Mouse (Mus musculus): Measurements from ENCODE around the gene Grcc10.

DNA sequence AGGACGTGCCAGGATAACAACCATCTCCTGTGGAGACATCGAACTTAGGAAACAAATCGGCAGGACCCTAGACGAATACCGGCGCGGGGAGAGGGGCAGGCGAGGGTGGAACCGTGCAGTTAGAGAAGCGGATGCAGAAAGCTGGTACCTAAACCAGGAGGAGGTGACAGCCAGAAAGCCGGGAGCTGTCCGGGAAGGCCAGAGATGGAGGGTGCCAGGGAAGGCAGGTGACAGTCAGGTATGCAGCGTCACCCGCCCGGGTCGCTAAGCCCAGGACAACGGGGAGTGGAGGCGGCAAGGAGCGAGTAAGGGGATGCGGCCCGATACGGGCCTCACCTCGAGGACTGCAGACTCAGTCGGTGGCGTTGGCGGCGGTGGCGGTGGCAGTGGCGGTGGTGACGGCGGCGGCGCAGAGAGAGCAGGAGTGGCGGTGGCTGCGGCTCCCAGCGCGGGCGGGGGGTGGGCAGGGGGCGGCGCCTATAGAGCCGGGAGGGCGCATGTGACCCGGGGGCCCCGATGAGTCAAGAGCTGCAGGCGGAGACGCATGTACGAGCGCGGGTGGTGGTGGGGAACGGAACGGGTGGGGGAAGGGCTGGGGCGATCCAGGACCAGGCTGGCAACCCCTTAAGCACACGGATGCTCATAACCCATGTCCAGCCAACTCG, 28.1 kb upstream of the Grcc10 start, which contains the start of gene Eno2:
- TF ChIP-seq POLR2A (IDR thresholded peaks at IDR 0.05; ENCODE audit: insufficient read length, low read depth), result peak; percentile 74
- TF ChIP-seq CEBPB (IDR thresholded peaks at IDR 0.05; ENCODE audit: insufficient read depth, poor library complexity, severe bottlenecking), result no peak
